Mouse (Mus musculus): ENCODE measurements at regions not wholly inside any gene's neighbourhood (a gene's known extent, or its start where the extent isn't known, plus 50 kb on each side); places are given as distances from the start of the nearest gene placed in this dataset.

- Histone ChIP-seq H3K4me1 (peaks cover 5% of the 10 kb centered on the region; the same call in 1 of the 2 replicates), H3K36me3 (no peaks in the 10 kb centered on the region), H3K9me3 (no peaks in the 10 kb centered on the region), H3K9ac (no peak overlapping the region), H3K27ac (no peak overlapping the region), H3K4me2 (no peak overlapping the region), H3K4me3 (no peak overlapping the region), H3K27me3 (no peaks in the 10 kb centered on the region; the same call in 1 of the 2 replicates)
- WGBS, result 39% methylated on average over 13 of the region's 13 CpGs
- ATAC-seq (ENCODE audit: insufficient number of reproducible peaks, insufficient read depth, low FRiP score, low TSS enrichment, low read depth), result no peak
Measured at GRCm38 (mm10) chr7:51754208-51754888, 107.5 kb upstream of the Gas2 start.

GRCm38 (mm10) chr7:51756218-51756617 is 105.6 kb upstream of the Gas2 start:
- Histone ChIP-seq H3K27ac (no peak overlapping the region), H3K27me3 (no peaks in the 10 kb centered on the region; the same call in 1 of the 2 replicates), H3K4me3 (no peak overlapping the region), H3K36me3 (no peaks in the 10 kb centered on the region), H3K4me1 (peaks cover 5% of the 10 kb centered on the region; the same call in 1 of the 2 replicates), H3K9me3 (no peaks in the 10 kb centered on the region), H3K9ac (no peak overlapping the region), H3K4me2 (no peak overlapping the region)
- WGBS, result 64% methylated on average over 3 of the region's 3 CpGs
- no peak for ATAC-seq (ENCODE audit: insufficient number of reproducible peaks, insufficient read depth, low FRiP score, low TSS enrichment, low read depth)

- H3K9ac ChIP-seq, result no peak overlapping the region
- no peaks in the 10 kb centered on the region for H3K36me3 ChIP-seq
- H3K9me3 ChIP-seq, result no peaks in the 10 kb centered on the region
- no peaks in the 10 kb centered on the region for H3K4me1 ChIP-seq
- no peaks in the 10 kb centered on the region; the same call in 1 of the 2 replicates for H3K27me3 ChIP-seq
- H3K4me3 ChIP-seq, result no peak overlapping the region
- H3K27ac ChIP-seq, result no peak overlapping the region
- no peak for ATAC-seq (ENCODE audit: insufficient number of reproducible peaks, insufficient read depth, low FRiP score, low TSS enrichment, low read depth)
- H3K4me2 ChIP-seq, result no peak overlapping the region
- 58% methylated on average over 3 of the region's 3 CpGs for WGBS
Measured at GRCm38 (mm10) chr7:51759536-51760153, 102.2 kb upstream of the Gas2 start.

GRCm38 (mm10) chr7:51767066-51767465 is 94.7 kb upstream of the Gas2 start:
- H3K4me1 ChIP-seq, result peaks cover 5% of the 10 kb centered on the region
- no peak overlapping the region for H3K27ac ChIP-seq
- H3K9me3 ChIP-seq, result no peaks in the 10 kb centered on the region
- no peak overlapping the region for H3K4me3 ChIP-seq
- H3K36me3 ChIP-seq, result no peaks in the 10 kb centered on the region
- H3K9ac ChIP-seq, result no peak overlapping the region
- no peak overlapping the region for H3K4me2 ChIP-seq
- H3K27me3 ChIP-seq, result no peaks in the 10 kb centered on the region
- no peak for ATAC-seq (ENCODE audit: insufficient number of reproducible peaks, insufficient read depth, low FRiP score, low TSS enrichment, low read depth)

GRCm38 (mm10) chr7:51771895-51772871 is 89.6 kb upstream of the Gas2 start:
- H3K4me2 ChIP-seq, result no peak overlapping the region
- 45% methylated on average over 8 of the region's 8 CpGs for WGBS

GRCm38 (mm10) chr7:51775968-51776367 is 85.8 kb upstream of the Gas2 start:
- Histone ChIP-seq H3K9me3 (no peaks in the 10 kb centered on the region), H3K4me2 (no peak overlapping the region), H3K27ac (no peak overlapping the region), H3K4me1 (peaks cover 13% of the 10 kb centered on the region), H3K9ac (no peak overlapping the region), H3K4me3 (no peak overlapping the region), H3K27me3 (no peaks in the 10 kb centered on the region), H3K36me3 (no peaks in the 10 kb centered on the region)
- WGBS, result 40% methylated on average over 1 of the region's 1 CpGs
- ATAC-seq (ENCODE audit: insufficient number of reproducible peaks, insufficient read depth, low FRiP score, low TSS enrichment, low read depth), result no peak

More at GRCm38 (mm10) chr7:51771895-51772871, 89.6 kb upstream of the Gas2 start:
- no peaks in the 10 kb centered on the region for H3K36me3 ChIP-seq
- peak; percentile 81 for ATAC-seq (ENCODE audit: insufficient number of reproducible peaks, insufficient read depth, low FRiP score, low TSS enrichment, low read depth)
- H3K9me3 ChIP-seq, result no peaks in the 10 kb centered on the region
- no peak overlapping the region for H3K9ac ChIP-seq
- peak overlapping the region; percentile 58 for H3K27ac ChIP-seq
- H3K4me3 ChIP-seq, result no peak overlapping the region
- no peaks in the 10 kb centered on the region for H3K27me3 ChIP-seq
- H3K4me1 ChIP-seq, result peaks cover 13% of the 10 kb centered on the region

- Histone ChIP-seq H3K27ac (no peak overlapping the region), H3K4me1 (no peaks in the 10 kb centered on the region), H3K4me2 (no peak overlapping the region), H3K27me3 (no peaks in the 10 kb centered on the region), H3K9ac (no peak overlapping the region), H3K36me3 (no peaks in the 10 kb centered on the region), H3K4me3 (no peak overlapping the region), H3K9me3 (no peaks in the 10 kb centered on the region)
- ATAC-seq (ENCODE audit: insufficient number of reproducible peaks, insufficient read depth, low FRiP score, low TSS enrichment, low read depth), result no peak
- WGBS, result 74% methylated on average over 4 of the region's 4 CpGs
Measured at GRCm38 (mm10) chr7:51783070-51783776, 78.6 kb upstream of the Gas2 start.

GRCm38 (mm10) chr7:51783923-51784686 is 77.7 kb upstream of the Gas2 start:
- H3K27me3 ChIP-seq, result no peaks in the 10 kb centered on the region
- no peaks in the 10 kb centered on the region for H3K9me3 ChIP-seq
- WGBS, result 77% methylated on average over 14 of the region's 14 CpGs
- no peaks in the 10 kb centered on the region for H3K36me3 ChIP-seq
- H3K4me2 ChIP-seq, result no peak overlapping the region
- no peak overlapping the region for H3K27ac ChIP-seq
- no peak overlapping the region for H3K4me3 ChIP-seq
- ATAC-seq (ENCODE audit: insufficient number of reproducible peaks, insufficient read depth, low FRiP score, low TSS enrichment, low read depth), result no peak
- H3K4me1 ChIP-seq, result no peaks in the 10 kb centered on the region
- no peak overlapping the region for H3K9ac ChIP-seq

- H3K36me3 ChIP-seq, result no peaks in the 10 kb centered on the region
- no peaks in the 10 kb centered on the region for H3K27me3 ChIP-seq
- ATAC-seq (ENCODE audit: insufficient number of reproducible peaks, insufficient read depth, low FRiP score, low TSS enrichment, low read depth), result no peak
- no peak overlapping the region for H3K9ac ChIP-seq
- no peak overlapping the region for H3K4me3 ChIP-seq
- H3K9me3 ChIP-seq, result no peaks in the 10 kb centered on the region
- H3K4me2 ChIP-seq, result no peak overlapping the region
- no peaks in the 10 kb centered on the region for H3K4me1 ChIP-seq
- 70% methylated on average over 17 of the region's 17 CpGs for WGBS
- H3K27ac ChIP-seq, result no peak overlapping the region
Measured at GRCm38 (mm10) chr7:51790690-51791560, 70.9 kb upstream of the Gas2 start.

GRCm38 (mm10) chr7:51791561-51791863 is 70.3 kb upstream of the Gas2 start:
- WGBS, result 84% methylated on average over 3 of the region's 3 CpGs
- Histone ChIP-seq H3K36me3 (no peaks in the 10 kb centered on the region), H3K27me3 (no peaks in the 10 kb centered on the region), H3K4me3 (no peak overlapping the region), H3K9ac (no peak overlapping the region), H3K4me2 (no peak overlapping the region), H3K9me3 (no peaks in the 10 kb centered on the region), H3K4me1 (no peaks in the 10 kb centered on the region), H3K27ac (no peak overlapping the region)
- ATAC-seq (ENCODE audit: insufficient number of reproducible peaks, insufficient read depth, low FRiP score, low TSS enrichment, low read depth), result no peak
